27 mouse cellular contexts compared by ENCODE assay signal in genomic region chr16:10486993-10487392, GRCm38 (mm10). TPM values are rescaled to one million over a fixed set of nuclear protein-coding genes. Genes with fewer than 3 reads are reported as not detected.
"Had no signal": no experiment of that assay in that cellular context is flagged by ENCODE, and none has a peak within 500 bp of the region (broad histone marks: within the 10 kb centered on the region; RNA-seq: fewer than 3 reads in every experiment).

No protein-coding gene starts in this region.

- H3K27ac ChIP-seq: heart, embryonic 10.5 days; heart, embryonic 13.5 days; heart, embryonic 15.5 days; hindbrain, embryonic 14.5 days; intestine, embryonic 15.5 days; layer of hippocampus, adult 2 months; left cerebral cortex, adult 2 months; limb, embryonic 10.5 days; limb, embryonic 12.5 days; liver, embryonic 13.5 days had no signal

- H3K4me1 ChIP-seq: intestine, embryonic 15.5 days; liver, embryonic 13.5 days had no signal

- H3K4me2 ChIP-seq: heart, embryonic 13.5 days; heart, embryonic 15.5 days; hindbrain, embryonic 14.5 days; intestine, embryonic 15.5 days; limb, embryonic 12.5 days; liver, embryonic 11.5 days; liver, embryonic 13.5 days had no signal

- H3K36me3 ChIP-seq: heart, embryonic 10.5 days; heart, embryonic 13.5 days; heart, embryonic 15.5 days; intestine, embryonic 15.5 days; limb, embryonic 10.5 days; limb, embryonic 12.5 days; liver, embryonic 13.5 days had no signal

- ATAC-seq: hindbrain, embryonic 16.5 days; inflammation-experienced regulatory T-cells, adult 6 months; intestine, embryonic 15.5 days; intestine, postnatal 0 days had no signal

- H3K9me3 ChIP-seq: heart, embryonic 10.5 days; heart, embryonic 13.5 days; heart, embryonic 15.5 days; intestine, embryonic 15.5 days; limb, embryonic 10.5 days; limb, embryonic 12.5 days; liver, embryonic 13.5 days had no signal

- H3K4me3 ChIP-seq: heart, embryonic 10.5 days; heart, embryonic 13.5 days; heart, embryonic 15.5 days; intestine, embryonic 15.5 days; layer of hippocampus, adult 2 months; left cerebral cortex, adult 2 months; limb, embryonic 10.5 days; limb, embryonic 12.5 days; liver, embryonic 13.5 days had no signal

- H3K9ac ChIP-seq: heart, embryonic 13.5 days; heart, embryonic 15.5 days; hindbrain, embryonic 14.5 days; intestine, embryonic 15.5 days; limb, embryonic 12.5 days; liver, embryonic 13.5 days had no signal

- DNase-seq: gastrocnemius, postnatal 14 days; gastrocnemius, postnatal 36 days; heart, adult 18-20 months; heart, postnatal 14 days; heart, postnatal 36 days; kidney, adult 18-20 months; kidney, adult 8-10 months; kidney, postnatal 10 days; kidney, postnatal 25 days; kidney, postnatal 4 days; liver; liver, embryonic 13.5 days had no signal

RNA-seq across cellular contexts. Expression of gene Ciita, which starts 7.1 kb away (rescaled TPM):
- total RNA-seq: layer of hippocampus, postnatal 25 days had no signal

RNA-seq across cellular contexts. Expression of gene Tvp23a, which starts 39.8 kb away (rescaled TPM):
- total RNA-seq: hematopoietic stem cell, adult 5-6 weeks had no signal
